Mouse (Mus musculus) adipose tissue, adult 10 weeks (tissue): ENCODE data around the gene Piwil1. TPM values are rescaled to one million over a fixed set of nuclear protein-coding genes. Genes with fewer than 3 reads are reported as not detected.

ENCODE experiments used
- polyA plus RNA-seq: library from polyadenylated mRNA; stranded (reverse); fragments of 350-450 nt; fragmentation: Illumina TruSeq; extraction: RNeasy Lipid Tissue Mini Kit (QIAGEN cat#74804); gene quantifications from one replicate; pipeline ENCODE4 v1.2.3, GENCODE M21; 2014; ENCODE audit warnings: low read depth, low replicate concordance

The Piwil1 gene
- 2.3 TPM for polyA plus RNA-seq

DNA sequence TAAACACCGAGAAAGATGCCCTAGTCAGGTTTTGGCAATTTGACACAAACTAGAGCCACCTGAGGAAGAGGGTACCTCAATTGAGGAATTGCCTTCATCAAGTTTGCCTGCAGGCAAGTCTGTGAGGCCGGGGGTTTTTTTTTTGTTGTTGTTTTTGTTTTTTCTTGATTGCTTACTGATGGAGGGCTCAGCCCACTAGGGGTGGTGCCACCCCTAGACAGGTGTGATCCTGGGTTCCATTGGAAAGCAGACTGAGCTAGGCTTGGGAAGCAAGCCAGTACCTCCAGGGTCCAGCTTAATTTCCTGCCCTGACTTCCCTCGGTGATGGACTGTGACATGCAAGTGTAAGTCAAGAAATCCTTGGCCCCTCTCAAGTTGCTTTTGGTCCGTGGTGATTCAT, at the start of gene Piwil1:
Gene Piwil1, plus strand, starts transcription at position 301 of the 400 bp plus-strand sequence.

Other genes with a start within 250 kb of the Piwil1 start
- 0.87 TPM for gene Fzd10, start 101.7 kb upstream of the Piwil1 start, polyA plus RNA-seq